Mouse (Mus musculus) brain, embryonic 14.5 days (tissue): ENCODE measurements around the gene Samd14.

Experiments used
- CTCF ChIP-seq: fragments of 200-500 bp; IDR thresholded peaks from 2 replicates; pipeline ENCODE4 v1.5.1; 2012; ENCODE audit warnings: inconsistent platforms, mild to moderate bottlenecking, moderate library complexity, borderline replicate concordance; ENCODE audit not compliant: insufficient read depth, insufficient read length; ENCODE audit errors: extremely low read depth
- POLR2A ChIP-seq: fragments of 200-500 bp; IDR thresholded peaks from 2 replicates; pipeline ENCODE4 v1.6.1; 2012; ENCODE audit warnings: mild to moderate bottlenecking, inconsistent platforms, borderline replicate concordance; ENCODE audit not compliant: poor library complexity, insufficient read depth, insufficient read length, severe bottlenecking; ENCODE audit errors: extremely low read depth

DNA sequence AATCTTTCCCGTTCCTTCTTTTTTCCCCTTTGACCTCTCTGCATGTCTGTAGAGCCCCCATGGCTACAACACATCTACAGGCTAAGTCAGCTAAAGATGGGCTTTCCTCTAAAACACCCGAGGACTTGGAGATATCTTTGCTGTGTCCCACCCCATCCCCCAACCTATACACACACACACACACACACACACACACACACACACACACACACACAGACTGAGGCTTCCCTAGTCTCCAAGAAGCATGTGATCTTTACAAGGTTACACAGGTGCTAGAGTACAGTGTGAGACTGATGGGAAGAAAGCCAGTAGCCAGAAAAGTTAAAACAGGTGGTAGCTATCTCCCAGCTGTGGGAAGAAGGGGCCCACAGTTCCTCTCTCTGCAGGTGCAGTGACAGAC is 23.2 kb upstream of the Samd14 start:
- TF ChIP-seq CTCF (no peak), POLR2A (no peak)
